Mouse (Mus musculus) olfactory bulb, adult 2 months (tissue): Measurements from ENCODE around the gene Hps6. TPM values are rescaled to one million over a fixed set of nuclear protein-coding genes. Genes with fewer than 3 reads are reported as not detected.

Experiments
- H3K27ac ChIP-seq: fragments of 200-500 bp; 2 replicates; pipeline ENCODE4 v1.5.1; 2012; ENCODE audit warnings: low read depth, low read length; ENCODE audit not compliant: insufficient read depth
- H3K4me1 ChIP-seq: fragments of 200-500 bp; 2 replicates; pipeline ENCODE4 v1.6.1; 2012; ENCODE audit warnings: low read length; ENCODE audit not compliant: control insufficient read depth, insufficient read depth
- H3K4me3 ChIP-seq: fragments of 200-500 bp; 2 replicates; pipeline ENCODE4 v1.5.1; 2012; ENCODE audit warnings: mild to moderate bottlenecking, low read depth, low read length, moderate library complexity; ENCODE audit not compliant: insufficient read depth
- CTCF ChIP-seq: fragments of 200-500 bp; IDR thresholded peaks from 2 replicates; pipeline ENCODE4 v1.5.1; 2012; ENCODE audit warnings: low read depth, mild to moderate bottlenecking, low read length, moderate library complexity; ENCODE audit not compliant: insufficient read depth
- POLR2A ChIP-seq: fragments of 200-500 bp; IDR thresholded peaks from 2 replicates; pipeline ENCODE4 v1.6.1; 2012; ENCODE audit warnings: mild to moderate bottlenecking, low read depth, low read length, moderate library complexity; ENCODE audit not compliant: insufficient read depth
- WGBS: fragments of 180-500 bp; shearing (Covaris S2); methylation state at CpG from one replicate; pipeline ENCODE4 v1.1.7; 2018; 5-methylcytosine and 5-hydroxymethylcytosine counted together
- polyA plus RNA-seq: library from polyadenylated mRNA; stranded (reverse); fragments of >200 nt; gene quantifications from 2 replicates; pipeline ENCODE4 v1.2.4, GENCODE M21; 2012; ENCODE audit warnings: low replicate concordance; ENCODE audit not compliant: missing spikeins, insufficient read depth, insufficient read length

Gene Hps6
- polyA plus RNA-seq, 1 experiment = not detected

GRCm38 (mm10) chr19:46036477-46037242, 33.4 kb downstream of the Hps6 start:
- no peak overlapping the region for H3K27ac ChIP-seq
- TF ChIP-seq POLR2A (no peak), CTCF (no peak)
- peaks cover 44% of the 10 kb centered on the region for H3K4me1 ChIP-seq
- H3K4me3 ChIP-seq = no peak overlapping the region
- 64% methylated on average over 13 of the region's 13 CpGs for WGBS

- TF ChIP-seq POLR2A = no peak
- Histone ChIP-seq H3K27ac (no peak overlapping the region), H3K4me1 (peaks cover 44% of the 10 kb centered on the region), H3K4me3 (no peak overlapping the region)
- 32% methylated on average over 6 of the region's 6 CpGs for WGBS
Measured at GRCm38 (mm10) chr19:46037243-46037924, 34.1 kb downstream of the Hps6 start.

GRCm38 (mm10) chr19:46037925-46038850, 34.9 kb downstream of the Hps6 start:
- Histone ChIP-seq H3K4me3 (peak overlapping the region; percentile 50), H3K4me1 (peaks cover 47% of the 10 kb centered on the region), H3K27ac (no peak overlapping the region)
- TF ChIP-seq POLR2A (no peak), CTCF (no peak)
- WGBS = 14% methylated on average over 13 of the region's 13 CpGs

DNA sequence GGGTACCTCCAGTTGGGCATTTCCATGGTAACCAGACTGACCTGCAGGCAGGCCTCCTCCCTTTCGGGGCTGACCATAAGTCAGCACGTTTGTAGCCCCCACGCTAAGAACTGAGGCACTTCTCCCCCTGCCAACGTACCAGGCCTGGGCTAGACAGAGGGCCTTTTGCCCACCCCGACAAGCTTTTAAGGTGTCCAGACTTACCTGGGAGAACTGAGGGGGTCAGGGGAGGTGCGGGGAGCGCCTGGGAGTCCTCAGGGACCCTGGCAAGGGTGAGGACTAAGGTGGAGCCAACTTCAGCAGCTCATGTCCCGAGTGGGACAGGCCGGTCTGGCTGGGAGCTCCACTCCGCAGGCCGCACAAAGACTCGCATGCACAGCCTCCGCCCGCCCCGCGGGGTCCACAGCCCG, 35.5 kb downstream of the Hps6 start:
- H3K4me3 ChIP-seq = peak overlapping the region; percentile 50
- WGBS = 5% methylated on average over 17 of the region's 17 CpGs
- H3K27ac ChIP-seq = no peak overlapping the region
- TF ChIP-seq POLR2A (no peak), CTCF (no peak)
- H3K4me1 ChIP-seq = peaks cover 49% of the 10 kb centered on the region

- Histone ChIP-seq H3K4me1 (peaks cover 52% of the 10 kb centered on the region), H3K4me3 (peak overlapping the region; percentile 63), H3K27ac (peak overlapping the region; percentile 73; the same call in 1 of the 2 replicates)
- 3% methylated on average over 30 of the region's 30 CpGs for WGBS
- no peak for TF ChIP-seq CTCF
- peak; percentile 70 for TF ChIP-seq POLR2A
Measured at GRCm38 (mm10) chr19:46039478-46039877, 36.2 kb downstream of the Hps6 start.

DNA sequence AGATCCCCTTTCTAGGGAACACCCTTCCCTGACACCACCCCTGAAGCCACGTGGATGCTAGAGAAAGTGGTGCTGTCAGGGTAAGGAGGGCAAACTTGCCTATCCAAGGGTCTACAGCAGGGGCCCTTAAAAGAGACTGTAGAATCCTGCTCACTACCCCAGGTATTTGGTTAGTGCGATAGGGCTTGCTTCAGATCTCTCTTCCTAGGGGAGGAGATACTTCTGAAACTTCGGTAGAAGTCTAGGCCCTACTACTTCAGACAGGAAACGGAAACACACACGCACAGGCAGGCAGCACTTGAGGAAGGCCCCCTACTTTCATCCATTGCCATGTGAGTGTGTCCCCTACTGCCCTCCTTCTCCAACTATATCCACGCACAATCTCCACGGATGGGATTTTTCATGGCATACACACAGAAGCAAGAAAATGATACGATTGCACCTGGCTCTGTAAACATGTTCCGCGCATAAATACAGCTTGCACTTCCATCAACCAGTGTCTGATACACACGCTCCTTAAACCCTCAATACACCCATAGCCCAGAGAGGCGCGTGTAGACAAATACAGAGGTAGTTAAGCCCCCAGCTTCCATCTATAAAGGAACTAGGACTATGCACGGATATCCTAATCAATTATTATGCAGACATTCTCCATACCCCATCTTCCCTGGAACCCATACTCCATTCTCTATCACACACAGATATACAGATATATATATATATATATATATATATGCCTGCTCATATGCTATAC, 37.0 kb downstream of the Hps6 start:
- WGBS = 20% methylated on average over 14 of the region's 14 CpGs
- peaks cover 52% of the 10 kb centered on the region for H3K4me1 ChIP-seq
- H3K27ac ChIP-seq = peak overlapping the region; percentile 73; the same call in 1 of the 2 replicates
- peak overlapping the region; percentile 63 for H3K4me3 ChIP-seq
- no peak for TF ChIP-seq CTCF
- no peak for TF ChIP-seq POLR2A

GRCm38 (mm10) chr19:46041299-46041932, 38.1 kb downstream of the Hps6 start:
- Histone ChIP-seq H3K27ac (peak overlapping the region; percentile 65), H3K4me3 (peak overlapping the region; percentile 46), H3K4me1 (peaks cover 56% of the 10 kb centered on the region)
- 10% methylated on average over 7 of the region's 7 CpGs for WGBS
- TF ChIP-seq CTCF (no peak), POLR2A (no peak)
